Mouse (Mus musculus) right cerebral cortex, postnatal 36 days (tissue): ENCODE data around the gene Uck2.

ENCODE experiments used
- DNase-seq, 2 experiments: peaks; one replicate each; pipeline ENCODE4 v3.0.0; 2022; ENCODE audit warnings: low spot score in 2 of 2, mixed read lengths in 1 of 2

The Uck2 gene

GRCm38 (mm10) chr1:167253579-167253978, 31.5 kb downstream of the Uck2 start:
- DNase-seq = no peak

DNA sequence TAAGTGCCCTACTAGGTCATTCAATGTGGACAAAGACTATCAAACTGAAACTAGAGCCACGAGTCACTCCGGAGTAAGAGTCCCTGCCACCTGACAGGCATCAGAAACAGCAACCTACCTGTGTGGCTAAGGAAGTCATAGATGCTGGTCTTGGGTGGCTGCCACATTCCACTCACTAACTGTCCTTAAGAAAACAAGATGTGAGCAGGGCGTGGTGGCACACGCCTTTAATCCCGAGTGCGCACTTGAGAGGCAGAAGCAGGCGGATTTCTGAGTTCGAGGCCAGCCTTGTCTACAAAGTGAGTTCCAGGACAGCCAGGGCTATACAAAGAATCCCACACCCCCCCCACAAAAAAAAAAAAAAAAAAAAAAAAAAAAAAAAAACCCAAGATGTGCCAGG, 35.2 kb downstream of the Uck2 start:
- no peak for DNase-seq

- DNase-seq = no peak
Measured at GRCm38 (mm10) chr1:167249252-167249651, 35.9 kb downstream of the Uck2 start.

DNA sequence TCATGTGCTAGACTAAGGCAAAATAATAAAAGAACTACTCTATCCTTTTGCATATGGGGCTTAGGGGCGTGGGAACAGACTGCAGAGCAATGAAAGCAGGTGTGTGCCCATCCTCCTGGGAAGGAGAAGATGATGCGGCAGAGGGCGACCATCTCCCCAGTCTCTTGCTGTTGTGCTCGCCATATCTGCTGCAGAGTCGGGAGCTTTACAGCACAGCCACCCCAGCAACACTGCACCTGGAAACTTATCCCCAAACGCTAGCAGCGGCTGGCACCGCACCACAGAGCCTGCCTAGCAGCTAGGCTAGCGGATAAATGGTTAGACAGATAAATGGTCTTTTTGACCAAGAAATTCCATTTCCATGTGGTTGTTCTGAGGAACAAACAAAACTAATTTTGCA, 37.2 kb downstream of the Uck2 start:
- no peak for DNase-seq

DNA sequence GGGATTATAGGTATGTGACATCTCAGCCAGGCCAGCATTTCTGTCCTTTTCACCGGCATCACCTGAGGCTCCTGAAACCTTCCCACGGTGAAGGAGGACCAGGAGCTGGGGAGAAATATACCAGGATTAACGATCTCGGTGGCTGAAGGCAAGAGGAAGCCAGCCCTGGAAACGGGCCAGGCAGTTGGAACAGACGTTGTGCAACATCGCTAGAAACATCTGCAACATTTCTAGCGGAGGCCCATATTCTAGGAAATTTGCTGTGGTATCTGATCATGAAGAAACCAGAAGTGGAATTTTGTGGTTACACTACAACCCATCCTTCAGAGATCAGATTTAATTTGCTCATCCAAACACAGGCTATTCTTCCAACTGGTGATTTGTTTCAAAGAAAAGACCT, 38.1 kb downstream of the Uck2 start:
- no peak for DNase-seq

GRCm38 (mm10) chr1:167246275-167246674, 38.8 kb downstream of the Uck2 start:
- no peak for DNase-seq

GRCm38 (mm10) chr1:167245180-167245641, 39.9 kb downstream of the Uck2 start:
- DNase-seq = no peak

DNA sequence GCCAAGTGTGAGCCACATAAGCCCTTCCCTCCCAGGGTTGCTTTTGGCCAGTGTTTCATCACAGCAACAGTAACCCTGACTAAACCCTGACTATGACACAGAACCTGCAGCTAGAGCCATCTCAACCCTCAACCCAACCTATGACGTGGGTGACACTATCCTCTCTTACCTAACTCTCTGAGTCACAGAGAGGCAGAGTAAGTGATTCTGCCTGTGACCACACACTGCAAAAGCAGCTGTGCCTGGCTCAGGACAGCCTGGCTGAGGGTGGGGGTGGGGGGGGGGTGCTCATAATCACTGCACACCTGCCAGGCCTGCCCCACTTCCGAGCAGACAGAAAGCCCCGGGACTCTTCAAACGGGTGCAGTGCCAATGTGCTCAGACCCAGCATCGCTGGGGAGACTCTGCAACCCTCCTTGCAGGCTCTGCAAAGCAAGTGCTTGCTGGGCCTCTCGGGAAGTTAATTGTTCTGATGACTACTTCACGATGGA, 42.9 kb downstream of the Uck2 start:
- DNase-seq = no peak

GRCm38 (mm10) chr1:167241487-167241886, 43.6 kb downstream of the Uck2 start:
- DNase-seq = no peak

DNA sequence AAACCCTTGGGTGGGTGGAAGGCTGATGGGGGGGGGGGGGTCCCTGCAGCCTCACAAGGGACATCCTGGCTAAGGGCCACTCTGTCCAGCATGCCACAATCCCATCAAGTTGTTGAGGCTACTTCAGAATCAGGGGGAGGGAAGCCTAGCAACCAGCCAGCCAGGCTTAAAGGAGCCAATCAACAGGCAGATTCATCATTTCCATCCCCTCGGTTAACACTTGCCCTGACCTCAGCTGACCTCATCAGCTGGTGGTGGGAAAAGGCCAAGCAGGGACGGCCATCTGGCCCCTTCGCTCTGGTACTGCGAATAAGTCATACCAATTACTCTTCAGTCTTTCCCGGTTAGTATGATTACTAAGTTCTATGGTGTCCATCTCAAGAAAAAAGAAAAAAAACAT, 44.8 kb downstream of the Uck2 start:
- DNase-seq = no peak

- peak; percentile 51 to 65 for DNase-seq
Measured at GRCm38 (mm10) chr1:167239916-167240315, 45.2 kb downstream of the Uck2 start.

GRCm38 (mm10) chr1:167237798-167238197, 47.3 kb downstream of the Uck2 start:
- DNase-seq = no peak

DNA sequence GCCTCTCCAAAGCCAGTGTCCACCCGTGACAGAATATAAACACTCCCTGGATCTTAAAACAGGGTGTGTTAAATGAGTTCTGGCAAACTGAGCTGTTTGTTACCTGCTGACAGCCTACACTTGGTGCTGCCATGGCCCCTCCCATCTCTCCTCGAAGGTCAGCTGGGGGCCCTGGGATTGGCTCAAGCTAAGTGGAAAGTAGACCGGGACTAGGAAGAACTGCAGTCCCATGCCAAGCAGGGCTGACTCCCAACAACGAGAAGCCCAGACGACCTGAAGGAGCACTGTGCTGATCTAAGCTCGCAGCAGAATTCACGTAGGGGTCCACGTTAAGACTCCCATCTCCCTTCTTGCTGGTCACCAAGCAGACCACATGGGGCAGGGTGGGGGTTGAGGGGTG, 48.3 kb downstream of the Uck2 start:
- DNase-seq = no peak

- DNase-seq = no peak
Measured at GRCm38 (mm10) chr1:167234344-167234743, 50.8 kb downstream of the Uck2 start.

DNA sequence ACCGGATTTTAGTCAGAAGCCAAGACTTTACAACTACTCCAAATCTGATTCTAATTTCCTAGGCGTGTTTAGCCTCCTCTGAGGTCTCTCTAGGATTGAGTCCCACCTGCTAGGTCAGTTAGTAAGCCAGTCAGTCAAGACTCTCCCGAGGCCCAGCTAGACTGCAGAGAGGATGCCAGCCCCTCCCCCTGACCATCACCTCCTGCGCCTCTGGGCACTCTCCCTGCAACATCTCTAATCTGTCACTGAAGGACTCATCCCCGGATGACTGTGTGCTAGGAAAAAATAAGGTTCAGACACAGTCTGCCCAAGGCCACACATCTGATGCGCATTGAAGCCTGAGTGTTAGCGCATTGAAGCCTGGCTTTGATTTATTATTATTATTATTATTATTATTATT, 52.2 kb downstream of the Uck2 start:
- DNase-seq = no peak

DNA sequence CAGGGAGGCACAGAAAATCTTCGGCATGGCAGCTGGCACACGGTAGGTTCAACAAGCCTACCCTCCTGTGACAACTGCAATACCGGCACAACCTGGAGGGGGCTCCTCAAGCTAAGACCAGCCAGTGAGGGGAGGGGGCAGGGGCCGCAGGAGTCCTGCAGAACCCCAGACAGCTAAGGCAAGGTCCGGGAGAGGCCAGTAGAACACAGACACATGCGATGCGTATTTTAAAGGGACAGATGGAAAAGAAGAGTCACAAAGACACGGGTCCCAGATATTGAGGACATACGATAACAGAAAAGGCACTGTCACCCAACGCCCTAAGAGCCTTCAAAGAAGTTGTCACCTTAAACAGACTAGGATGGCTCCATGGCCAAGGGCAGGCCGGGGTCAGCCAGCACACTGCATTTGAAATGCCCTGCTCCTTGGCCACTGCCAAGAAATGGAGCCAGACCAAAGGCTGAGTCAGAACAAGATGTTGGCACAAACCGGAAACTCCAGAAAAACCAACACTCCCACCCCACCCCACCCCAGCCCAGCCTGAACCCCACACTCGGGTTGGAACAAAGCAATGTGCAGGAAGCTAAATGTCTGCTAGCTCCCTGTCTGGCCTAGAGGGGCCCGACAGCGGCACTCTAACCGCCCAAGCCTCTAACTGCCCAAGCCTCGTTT, 53.4 kb downstream of the Uck2 start:
- DNase-seq = no peak

DNA sequence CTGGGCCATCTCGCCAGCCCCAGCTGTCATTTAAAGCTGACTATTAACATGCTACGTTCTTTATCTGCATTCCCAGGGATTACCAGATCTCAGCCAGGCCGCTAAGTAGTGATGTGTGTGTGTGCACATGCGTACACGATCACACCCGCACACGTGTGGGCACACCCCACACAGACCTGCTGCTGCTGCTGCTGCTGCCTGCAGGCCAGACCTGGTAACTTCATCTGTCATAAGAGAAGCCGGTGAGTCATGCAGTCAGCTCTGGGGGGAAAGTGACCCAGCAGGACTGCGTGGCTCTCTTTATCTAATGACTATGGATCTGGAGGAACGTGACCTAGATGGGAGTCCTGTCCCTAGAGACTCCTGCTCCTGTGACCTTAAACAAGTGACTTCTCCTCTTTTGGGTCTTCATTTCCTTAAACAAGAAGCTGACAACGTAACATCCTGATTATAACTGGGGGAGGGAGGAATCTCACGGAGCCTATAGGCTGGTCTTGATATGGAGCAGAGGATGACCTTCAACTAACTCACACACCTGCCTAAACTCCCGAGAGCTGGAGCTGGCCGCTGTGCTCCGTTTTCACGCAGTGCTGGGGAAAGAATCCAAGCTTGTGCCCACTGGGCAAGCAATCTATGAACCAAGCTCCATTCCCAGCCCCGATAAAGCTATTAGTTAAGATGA, 54.0 kb downstream of the Uck2 start:
- DNase-seq = no peak

DNA sequence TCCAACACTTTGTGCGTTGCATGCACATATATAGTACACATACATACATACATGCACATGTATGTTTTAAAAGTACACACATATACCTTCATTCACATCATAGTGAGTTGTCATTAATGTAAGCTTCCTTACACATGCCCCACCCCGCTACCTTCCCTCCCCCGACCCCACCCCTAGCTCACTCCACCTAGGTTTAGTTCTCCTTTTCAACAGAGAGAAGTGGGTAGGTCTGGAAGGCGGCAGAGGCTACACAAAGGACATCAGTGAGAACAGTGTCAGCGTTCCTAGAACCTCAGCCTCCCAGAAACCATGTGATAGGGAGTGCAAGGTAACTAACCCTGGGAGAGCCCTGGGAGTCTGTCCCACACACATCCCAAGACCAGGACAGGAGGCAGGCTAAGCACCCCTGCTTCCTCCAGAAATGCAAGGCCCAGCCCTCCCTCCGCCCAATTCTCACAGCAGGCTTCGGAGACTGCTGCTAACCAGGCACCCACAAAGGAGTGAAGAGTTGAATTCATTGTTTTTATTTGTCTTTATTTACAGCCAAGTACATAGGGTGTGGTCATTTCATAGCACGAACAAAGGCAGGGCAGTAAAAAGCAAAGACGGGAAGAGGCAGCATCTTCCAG, 62.6 kb downstream of the Uck2 start:
- DNase-seq = no peak

- peak; percentile 73 to 81 for DNase-seq
Measured at GRCm38 (mm10) chr1:167220303-167221174, 64.6 kb downstream of the Uck2 start.

DNA sequence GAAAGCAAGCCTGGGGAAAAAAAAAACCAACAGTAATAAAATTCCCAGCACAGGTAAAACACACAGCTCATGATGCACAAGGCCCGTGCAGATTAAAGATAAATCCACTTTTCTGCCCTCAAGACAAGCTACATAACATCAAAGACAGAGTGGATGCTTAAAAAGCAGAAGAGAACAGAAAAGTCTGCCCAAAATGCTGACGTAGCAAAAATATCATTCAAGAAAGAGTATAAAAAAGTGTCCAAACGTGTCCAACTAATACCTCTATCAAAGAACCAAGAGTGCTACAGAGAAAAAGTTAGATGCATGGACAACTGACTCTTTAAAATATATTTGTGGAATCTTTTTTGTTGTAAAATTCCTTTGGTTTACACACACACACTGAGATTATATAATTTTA, 69.7 kb downstream of the Uck2 start:
- no peak for DNase-seq

DNA sequence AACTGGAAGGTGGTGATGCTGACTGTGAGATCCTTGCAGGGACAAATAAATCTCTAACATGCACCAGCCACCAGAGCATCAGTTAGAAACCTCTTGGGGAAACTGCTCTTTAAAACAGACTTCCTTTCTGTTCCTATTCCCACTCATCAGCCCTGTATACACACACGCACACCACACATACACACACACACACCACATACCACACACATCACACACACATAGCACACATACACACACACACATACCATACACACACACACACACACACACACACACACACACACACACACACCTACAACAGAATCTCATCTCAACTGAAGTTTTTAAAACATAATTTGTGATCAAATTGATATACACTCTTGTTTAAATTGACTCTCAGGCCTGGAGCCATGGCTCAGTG, 72.4 kb downstream of the Uck2 start:
- DNase-seq = no peak
